Mouse (Mus musculus) limb, embryonic 15.5 days (tissue): ENCODE data around the gene Slc51a. TPM values are rescaled to one million over a fixed set of nuclear protein-coding genes. Genes with fewer than 3 reads are reported as not detected.
A peak's percentile ranks its signal among the peaks of the same experiment; 100 is the strongest.

Experiments used
- ATAC-seq: fragments of 200-750 bp; cut with Nextera tagmentation; 2 replicates; pipeline ENCODE4 v1.8.0; 2017; ENCODE audit warnings: low read depth, moderate TSS enrichment; ENCODE audit not compliant: insufficient number of reproducible peaks, low FRiP score, low TSS enrichment
- H3K27ac ChIP-seq: fragments of 300-500 bp; sonication (generic); 2 replicates; pipeline ENCODE4 v1.5.1; 2015; ENCODE audit warnings: moderate library complexity, mild to moderate bottlenecking, inconsistent platforms
- H3K27me3 ChIP-seq: fragments of 300-500 bp; sonication (generic); 2 replicates; pipeline ENCODE4 v1.6.1; 2015; ENCODE audit warnings: inconsistent platforms
- H3K36me3 ChIP-seq: fragments of 300-500 bp; sonication (generic); 2 replicates; pipeline ENCODE4 v1.6.1; 2015; ENCODE audit warnings: inconsistent platforms
- H3K4me1 ChIP-seq: fragments of 300-500 bp; sonication (generic); 2 replicates; pipeline ENCODE4 v1.6.1; 2015; ENCODE audit warnings: inconsistent platforms
- H3K4me2 ChIP-seq: fragments of 300-500 bp; sonication (generic); 2 replicates; pipeline ENCODE4 v1.6.1; 2015; ENCODE audit warnings: mild to moderate bottlenecking, inconsistent platforms
- H3K4me3 ChIP-seq: fragments of 300-500 bp; sonication (generic); 2 replicates; pipeline ENCODE4 v1.5.1; 2015; ENCODE audit warnings: mild to moderate bottlenecking, inconsistent platforms
- H3K9ac ChIP-seq: fragments of 300-500 bp; sonication (generic); 2 replicates; pipeline ENCODE4 v1.6.1; 2015; ENCODE audit warnings: inconsistent platforms
- H3K9me3 ChIP-seq: fragments of 300-500 bp; sonication (generic); 2 replicates; pipeline ENCODE4 v1.6.1; 2016; ENCODE audit warnings: inconsistent platforms
- WGBS: fragments of 180-500 bp; shearing (Covaris S2); methylation state at CpG from one replicate; pipeline ENCODE4 v1.1.7; 2015; 5-methylcytosine and 5-hydroxymethylcytosine counted together
- polyA plus RNA-seq: library from polyadenylated mRNA; unstranded; fragments of >200 nt; fragmentation: Nextera tagmentation; extraction: Ambion mirVana; gene quantifications from 2 replicates; pipeline ENCODE4 v1.2.1, GENCODE M21; 2015

Slc51a gene
- polyA plus RNA-seq, 1 experiment from 2014 or later: 0.06 TPM

DNA sequence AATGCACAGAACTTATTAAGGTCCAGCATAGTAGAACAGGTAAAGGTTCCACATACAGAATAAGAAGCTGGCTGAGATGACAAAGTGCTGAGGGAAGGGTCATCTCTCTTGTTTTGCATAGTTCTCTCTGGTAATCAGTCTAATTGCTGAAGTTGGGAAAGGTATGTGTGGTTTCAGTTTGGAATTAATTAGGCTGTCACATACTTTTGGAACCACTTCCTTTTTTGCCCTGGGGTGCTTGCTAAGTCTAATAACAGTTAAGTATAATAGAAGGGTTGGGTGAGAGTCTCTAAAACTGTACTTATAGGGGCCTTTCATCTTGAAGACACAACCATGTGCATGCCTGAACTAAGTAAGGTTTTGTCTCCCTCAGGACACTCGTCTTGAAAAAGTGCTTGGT lies 51.0 kb downstream of the Slc51a start:
- Histone ChIP-seq H3K9ac (no peak overlapping the region), H3K27ac (no peak overlapping the region), H3K9me3 (no peaks in the 10 kb centered on the region), H3K4me3 (no peak overlapping the region), H3K4me1 (peaks cover 4% of the 10 kb centered on the region), H3K4me2 (no peak overlapping the region), H3K36me3 (peaks cover 13% of the 10 kb centered on the region), H3K27me3 (no peaks in the 10 kb centered on the region)
- ATAC-seq: no peak
- 31% methylated on average over 1 of the region's 1 CpGs for WGBS

DNA sequence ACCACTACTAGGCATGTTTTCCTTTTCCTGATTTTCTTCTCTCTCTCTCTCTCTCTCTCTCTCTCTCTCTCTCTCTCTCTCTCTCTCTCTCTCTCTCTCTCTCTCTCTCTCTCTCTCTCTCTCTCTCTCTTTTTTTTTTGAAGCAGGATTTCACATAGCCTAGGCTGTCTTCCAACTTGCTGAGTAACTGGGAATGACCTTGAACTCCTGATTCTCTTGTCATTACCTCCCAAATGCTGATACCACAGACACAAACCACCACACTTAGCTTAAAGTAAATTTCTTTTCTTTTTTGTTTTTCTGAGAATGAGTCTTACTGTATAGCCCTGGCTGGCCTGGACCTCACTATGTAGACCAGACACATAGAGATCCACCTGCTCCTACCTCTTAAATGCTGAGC lies 53.0 kb downstream of the Slc51a start:
- ATAC-seq: no peak
- Histone ChIP-seq H3K36me3 (no peaks in the 10 kb centered on the region), H3K27ac (no peak overlapping the region), H3K27me3 (no peaks in the 10 kb centered on the region), H3K4me3 (no peak overlapping the region), H3K4me2 (no peak overlapping the region), H3K4me1 (peaks cover 10% of the 10 kb centered on the region), H3K9ac (no peak overlapping the region), H3K9me3 (no peaks in the 10 kb centered on the region)

DNA sequence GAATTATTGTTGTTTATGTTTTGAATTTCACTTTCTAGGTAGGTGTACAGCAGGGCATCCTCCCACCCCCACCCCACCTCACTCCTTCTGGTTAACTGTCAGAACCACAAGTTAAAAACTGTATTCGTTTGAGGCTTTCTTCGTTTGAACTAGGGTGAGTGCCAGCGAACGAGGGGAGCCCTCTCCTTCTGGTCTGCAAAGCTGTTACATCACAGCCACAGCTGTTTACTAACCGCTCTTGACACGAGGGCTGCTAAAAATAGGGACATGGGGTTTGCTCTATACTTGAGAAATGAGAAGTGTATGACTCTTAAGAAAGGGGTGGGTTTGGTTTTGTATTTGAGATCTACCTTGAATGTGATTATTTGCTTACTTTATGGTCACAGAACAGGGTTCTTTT lies 53.6 kb downstream of the Slc51a start:
- Histone ChIP-seq H3K27ac (no peak overlapping the region), H3K9ac (no peak overlapping the region), H3K4me3 (no peak overlapping the region), H3K27me3 (no peaks in the 10 kb centered on the region), H3K4me1 (peaks cover 11% of the 10 kb centered on the region), H3K4me2 (no peak overlapping the region), H3K36me3 (no peaks in the 10 kb centered on the region), H3K9me3 (no peaks in the 10 kb centered on the region)
- no peak for ATAC-seq
- 44% methylated on average over 6 of the region's 6 CpGs for WGBS

DNA sequence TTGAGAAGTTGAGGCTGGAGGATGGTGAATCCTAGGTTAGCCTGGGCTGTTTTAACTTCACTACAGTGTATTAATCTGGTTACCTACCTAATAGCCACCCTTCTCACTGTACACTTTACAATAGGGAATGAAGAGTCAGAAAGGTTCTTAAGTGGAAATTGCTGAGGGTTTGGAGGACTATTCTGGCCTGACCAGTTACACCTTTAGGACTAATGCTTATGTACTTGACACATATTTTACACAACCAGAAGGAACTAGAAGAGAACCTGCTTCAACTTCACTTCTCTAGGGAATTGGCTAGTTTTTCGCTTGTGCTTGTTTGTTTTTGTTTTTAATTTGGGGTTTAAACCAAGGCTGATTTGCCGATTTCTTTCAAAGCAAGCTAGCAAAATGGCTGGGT lies 54.5 kb downstream of the Slc51a start:
- no peaks in the 10 kb centered on the region for H3K9me3 ChIP-seq
- H3K4me2 ChIP-seq: no peak overlapping the region
- H3K27me3 ChIP-seq: no peaks in the 10 kb centered on the region
- peaks cover 11% of the 10 kb centered on the region for H3K4me1 ChIP-seq
- ATAC-seq: no peak
- no peak overlapping the region for H3K9ac ChIP-seq
- no peak overlapping the region for H3K27ac ChIP-seq
- H3K4me3 ChIP-seq: no peak overlapping the region
- WGBS: 77% methylated on average over 2 of the region's 2 CpGs
- H3K36me3 ChIP-seq: no peaks in the 10 kb centered on the region

DNA sequence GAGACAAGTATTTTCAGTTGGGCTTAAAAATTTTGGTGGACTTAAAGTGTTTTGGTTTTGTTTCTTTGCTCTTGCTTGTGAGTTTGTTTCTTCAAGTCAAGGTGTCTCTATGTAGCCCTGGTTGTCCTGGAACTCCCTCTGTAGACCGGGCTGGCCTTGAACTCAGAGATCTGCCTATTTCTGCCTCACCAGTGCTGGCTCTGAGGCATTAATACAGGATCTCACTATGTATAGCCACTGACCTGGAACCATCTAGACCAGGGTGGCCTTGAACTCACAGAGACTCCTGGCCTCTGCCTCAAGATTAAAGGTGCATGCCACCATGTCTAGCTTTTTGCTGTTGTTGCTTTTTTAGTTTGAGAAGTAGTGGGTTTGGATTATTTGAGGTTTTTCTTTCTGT lies 55.8 kb downstream of the Slc51a start:
- Histone ChIP-seq H3K9me3 (no peaks in the 10 kb centered on the region), H3K27me3 (no peaks in the 10 kb centered on the region), H3K9ac (no peak overlapping the region), H3K4me1 (peaks cover 11% of the 10 kb centered on the region), H3K4me2 (peak overlapping the region; percentile 81), H3K27ac (no peak overlapping the region), H3K4me3 (peak overlapping the region; percentile 80; the same call in 1 of the 2 replicates), H3K36me3 (no peaks in the 10 kb centered on the region)
- WGBS: 77% methylated on average over 1 of the region's 1 CpGs
- ATAC-seq: no peak

DNA sequence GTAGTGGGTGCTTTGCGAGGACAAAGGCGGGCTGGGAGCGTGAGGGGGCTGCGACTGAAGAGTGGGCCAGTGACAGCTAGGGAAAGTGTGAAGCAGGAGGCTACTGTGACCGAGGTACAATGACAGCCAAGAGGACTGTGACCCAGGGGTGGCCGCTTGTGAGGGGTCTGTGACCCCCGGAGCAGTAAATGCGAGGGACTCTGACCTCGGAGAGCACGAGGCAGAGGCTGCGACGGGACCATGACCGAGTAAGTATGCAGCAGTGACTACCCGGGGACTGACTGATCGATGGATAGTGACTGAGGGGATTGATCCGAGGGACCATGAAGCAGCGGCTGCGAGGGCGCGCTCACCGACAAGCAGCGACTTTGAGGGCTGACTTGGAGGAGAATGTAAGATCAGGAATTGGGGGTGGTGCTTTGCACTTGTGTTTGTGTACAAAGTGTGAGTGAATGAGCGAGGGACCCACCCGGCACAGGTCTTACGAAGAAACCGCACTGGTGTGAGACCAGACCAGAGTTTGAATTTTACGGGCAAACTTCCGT lies 56.6 kb downstream of the Slc51a start:
- WGBS: under 1% methylated on average over 28 of the region's 28 CpGs
- Histone ChIP-seq H3K9ac (peak overlapping the region; percentile 73), H3K4me3 (peak overlapping the region; percentile 80), H3K4me1 (peaks cover 11% of the 10 kb centered on the region), H3K27me3 (no peaks in the 10 kb centered on the region), H3K4me2 (peak overlapping the region; percentile 81), H3K9me3 (no peaks in the 10 kb centered on the region), H3K36me3 (no peaks in the 10 kb centered on the region), H3K27ac (peak overlapping the region; percentile 92)
- no peak for ATAC-seq

DNA sequence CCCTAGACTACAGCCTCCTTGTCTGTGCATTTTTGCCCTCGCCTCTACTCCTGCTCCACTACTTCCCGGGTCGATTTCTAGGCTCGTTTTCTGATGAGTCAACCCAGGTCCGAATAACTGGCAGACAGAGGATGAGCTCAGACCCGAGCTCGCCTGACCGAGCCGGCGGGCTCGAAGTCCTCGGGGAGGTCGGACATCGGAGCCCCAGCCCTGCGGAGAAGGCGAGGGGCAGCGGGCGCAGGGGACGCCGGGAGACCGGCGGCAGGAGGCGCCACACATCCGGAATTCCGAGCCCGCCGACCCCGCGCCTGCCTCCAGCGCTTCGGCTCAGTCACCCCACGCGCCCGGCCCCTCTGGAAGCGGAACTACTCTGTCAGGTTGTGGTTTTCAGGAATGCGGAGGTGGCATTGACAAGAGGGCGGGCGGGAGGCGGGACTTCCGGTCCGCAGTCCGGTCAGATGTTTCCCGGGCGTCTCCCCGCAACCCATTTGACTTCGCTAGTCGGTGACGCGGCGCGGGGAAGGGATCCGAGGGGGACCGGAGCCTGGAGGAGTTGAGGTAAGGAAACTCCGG lies 57.1 kb downstream of the Slc51a start, which contains the start of gene Pcyt1a:
TSS of gene Pcyt1a (plus strand) at position 448 of the 573 bp plus-strand sequence.
- H3K27me3 ChIP-seq: no peaks in the 10 kb centered on the region
- under 1% methylated on average over 54 of the region's 54 CpGs for WGBS

DNA sequence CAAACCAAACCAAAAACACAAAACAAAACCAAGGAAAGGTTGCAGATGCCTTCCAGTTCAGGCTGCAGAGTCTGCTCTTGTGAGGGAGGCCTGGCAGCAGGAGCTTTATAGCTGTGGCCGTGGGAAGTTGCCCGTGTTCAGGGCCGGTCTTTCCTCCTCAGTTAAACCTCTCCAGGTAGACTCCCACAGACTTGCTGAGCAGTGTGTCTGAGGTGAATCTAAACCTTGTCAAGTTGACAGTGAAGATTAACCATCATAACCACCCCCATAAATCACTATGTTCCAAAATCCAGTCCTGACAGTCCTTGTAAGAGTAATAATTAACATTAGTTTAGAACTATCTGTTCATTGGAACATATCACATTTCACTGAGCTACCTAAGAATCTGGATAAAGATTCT lies 60.2 kb downstream of the Slc51a start:
- no peak overlapping the region for H3K27ac ChIP-seq
- H3K27me3 ChIP-seq: no peaks in the 10 kb centered on the region
- no peak overlapping the region for H3K4me2 ChIP-seq
- H3K9ac ChIP-seq: no peak overlapping the region
- H3K4me3 ChIP-seq: no peak overlapping the region
- ATAC-seq: no peak
- no peaks in the 10 kb centered on the region for H3K36me3 ChIP-seq
- no peaks in the 10 kb centered on the region for H3K9me3 ChIP-seq
- 81% methylated on average over 3 of the region's 3 CpGs for WGBS
- peaks cover 11% of the 10 kb centered on the region for H3K4me1 ChIP-seq

More for the DNA sequence above, 57.1 kb downstream of the Slc51a start, which contains the start of gene Pcyt1a:
- H3K9ac ChIP-seq: peak within 1 kb of the TSS; percentile 73
- H3K9me3 ChIP-seq: no peaks in the 10 kb centered on the region
- H3K27ac ChIP-seq: peak within 1 kb of the TSS; percentile 92
- H3K4me2 ChIP-seq: peak within 1 kb of the TSS; percentile 81
- H3K36me3 ChIP-seq: no peaks in the 10 kb centered on the region
- peak; percentile 93 for ATAC-seq
- peak within 1 kb of the TSS; percentile 80 for H3K4me3 ChIP-seq
- peaks cover 11% of the 10 kb centered on the region for H3K4me1 ChIP-seq

Other genes starting within 250 kb of the Slc51a start
- gene Fbxo45, start 240.7 kb downstream of the Slc51a start, polyA plus RNA-seq: 9.5 and 11.6 TPM in 2 replicates
- 19.9 and 22.0 TPM in 2 replicates for gene Wdr53, start 240.7 kb downstream of the Slc51a start, polyA plus RNA-seq
- 0.20 TPM in 1 of 2 replicates, not detected in the other for gene Smco1, start 216.4 kb downstream of the Slc51a start, polyA plus RNA-seq
- 29.8 and 31.4 TPM in 2 replicates for gene Rnf168, start 210.4 kb downstream of the Slc51a start, polyA plus RNA-seq
- 20.9 and 25.2 TPM in 2 replicates for gene Ubxn7, start 155.6 kb downstream of the Slc51a start, polyA plus RNA-seq
- gene Tm4sf19, start 87.4 kb downstream of the Slc51a start, polyA plus RNA-seq: 0.12 and 0.46 TPM in 2 replicates
- gene Tctex1d2, start 68.2 kb downstream of the Slc51a start, polyA plus RNA-seq: 19.5 and 21.5 TPM in 2 replicates
- 46.6 and 48.5 TPM in 2 replicates for gene Pcyt1a, start 57.0 kb downstream of the Slc51a start, polyA plus RNA-seq
- gene Zdhhc19, start 8.4 kb upstream of the Slc51a start, polyA plus RNA-seq: not detected in 2 replicates
- gene Tfrc, start 121.0 kb upstream of the Slc51a start, polyA plus RNA-seq: 24.9 and 28.0 TPM in 2 replicates
- gene Tnk2, start 156.0 kb upstream of the Slc51a start, polyA plus RNA-seq: 13.9 and 14.5 TPM in 2 replicates
- gene Muc4, start 248.0 kb upstream of the Slc51a start, polyA plus RNA-seq: not detected in 2 replicates